Mouse (Mus musculus): ENCODE measurements at regions not wholly inside any gene's neighbourhood (a gene's known extent, or its start where the extent isn't known, plus 50 kb on each side); places are given as distances from the start of the nearest gene placed in this dataset.

DNA sequence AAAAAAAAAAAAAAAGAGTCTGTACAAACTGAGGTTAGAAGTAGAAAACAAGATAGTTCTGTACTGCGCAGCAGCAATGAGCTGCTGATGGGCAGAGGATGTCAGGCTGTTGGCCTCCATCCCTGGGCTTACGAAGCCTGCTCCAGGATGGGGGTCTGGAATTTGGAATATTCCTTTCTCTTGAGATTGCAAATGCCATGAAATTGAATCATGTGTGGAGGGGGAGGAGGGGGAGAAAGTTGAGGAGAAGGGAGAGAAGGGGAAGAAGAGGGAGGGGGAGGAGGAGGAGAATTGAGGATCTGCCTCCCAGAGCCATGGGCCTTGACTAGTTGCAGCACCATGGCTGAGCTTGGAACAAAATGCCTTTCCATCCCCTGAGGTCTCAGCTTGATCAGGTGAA, 87.6 kb upstream of the 2610301B20Rik start:
- no peak for DNase-seq

DNA sequence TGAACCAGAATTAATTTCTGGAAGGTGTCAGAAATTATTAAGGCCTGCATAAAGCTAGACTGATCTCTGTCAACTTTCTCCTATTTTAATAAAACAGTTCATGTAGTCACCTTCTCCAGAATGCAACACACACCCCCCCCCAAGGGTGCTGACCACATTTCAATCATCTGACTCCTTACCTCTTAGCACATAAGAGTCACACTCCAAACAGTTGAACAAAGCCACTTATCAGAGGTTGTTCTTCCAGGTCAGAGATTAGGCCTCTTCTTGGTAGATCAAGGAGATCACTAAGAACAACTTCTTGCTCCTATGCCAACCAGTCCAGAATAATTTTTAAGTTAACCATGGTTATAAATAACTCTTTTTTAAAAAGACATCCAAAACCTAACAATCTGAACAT, 86.0 kb upstream of the 2610301B20Rik start:
- DNase-seq = no peak

DNA sequence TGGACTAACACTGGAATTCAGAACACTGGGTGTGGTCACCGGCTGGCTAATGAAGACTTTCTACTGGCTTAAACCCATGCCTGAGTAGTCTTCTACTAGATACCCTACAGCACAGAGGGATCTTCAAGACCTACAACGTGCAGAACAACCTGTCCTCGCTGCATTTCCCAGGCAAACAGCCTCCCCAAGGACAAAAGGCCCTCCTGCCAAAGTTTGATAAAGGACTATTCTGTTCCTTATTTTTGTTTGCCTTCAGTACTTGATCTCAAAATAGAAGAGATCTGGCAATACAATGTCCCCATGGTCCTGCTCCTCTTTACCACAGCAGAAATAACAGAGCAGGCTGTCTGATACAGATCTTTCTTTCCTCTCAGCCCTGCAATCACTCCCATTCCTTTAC, 85.2 kb upstream of the 2610301B20Rik start:
- DNase-seq = no peak

DNA sequence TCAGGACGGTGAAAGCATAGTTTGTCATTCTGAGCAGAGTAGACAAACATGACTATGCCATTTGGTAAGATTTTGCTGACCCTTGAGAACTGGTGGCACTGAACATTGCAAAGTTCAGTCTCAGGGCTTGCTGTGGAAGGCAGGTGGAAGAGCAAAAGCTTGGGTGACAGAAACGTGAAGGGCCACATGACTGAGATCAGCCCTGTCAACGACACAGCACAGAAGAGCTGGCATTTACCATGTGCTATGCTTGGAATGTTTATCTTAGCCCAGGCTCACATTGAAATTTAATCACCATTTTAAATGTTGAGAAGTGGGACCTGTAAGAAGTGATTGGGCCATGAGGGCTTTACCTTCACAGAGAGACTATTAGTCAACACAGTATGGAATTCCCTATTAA, 81.7 kb upstream of the 2610301B20Rik start:
- DNase-seq = no peak

DNA sequence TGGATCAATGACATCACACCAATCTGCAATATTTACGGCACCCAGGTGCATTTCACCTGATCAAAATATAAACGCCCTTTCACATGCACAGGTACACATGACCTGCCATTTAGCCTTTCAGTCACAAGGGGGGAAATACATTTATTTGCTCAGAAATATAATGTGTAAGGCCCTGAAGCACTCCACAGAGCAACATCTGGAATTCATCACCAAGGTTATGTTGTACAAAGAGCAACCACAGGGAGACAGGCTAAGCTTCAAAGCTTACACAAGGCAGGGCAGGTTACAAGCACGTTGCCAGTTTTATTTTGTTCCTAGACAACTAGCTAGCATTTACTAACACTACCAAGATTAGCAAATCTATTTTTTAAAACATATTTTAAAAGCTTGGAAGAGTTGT, 79.8 kb upstream of the 2610301B20Rik start:
- DNase-seq = no peak

DNA sequence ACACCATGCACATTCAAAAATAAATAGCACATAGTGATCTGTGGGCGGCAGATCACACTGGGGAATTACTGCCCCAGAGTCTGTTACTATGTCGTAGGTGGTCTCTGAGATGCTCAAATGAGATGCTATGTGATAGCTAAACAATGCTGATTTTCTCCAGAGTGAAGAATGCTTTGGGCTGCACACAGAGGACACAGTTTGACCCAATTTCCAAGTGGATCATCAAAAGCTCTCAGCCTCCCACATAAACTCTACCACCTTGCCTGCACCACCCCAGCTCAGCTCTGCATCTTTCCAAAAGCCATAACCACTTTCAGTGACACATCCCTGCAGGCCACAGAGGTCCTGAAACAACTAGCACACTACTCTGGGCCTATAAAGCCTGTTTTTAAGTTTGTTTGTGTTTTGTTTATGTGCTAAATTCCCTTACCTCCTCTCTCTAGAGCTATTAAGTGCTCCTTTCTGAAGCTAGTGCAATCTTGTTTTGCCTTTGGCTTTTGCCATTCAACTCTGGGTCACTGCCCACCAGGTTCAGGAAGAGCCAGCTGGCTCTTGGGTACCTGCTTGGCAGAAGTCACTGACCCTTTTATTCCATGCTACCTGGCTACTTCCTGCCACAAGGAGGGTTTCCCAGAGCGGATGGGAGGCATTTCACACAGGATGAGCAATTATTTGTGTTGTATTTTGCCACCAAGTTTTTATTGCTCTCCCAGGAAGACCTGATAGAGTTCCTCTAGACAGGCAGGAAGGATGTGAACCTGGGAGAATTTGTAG, 73.3 kb upstream of the 2610301B20Rik start:
- DNase-seq = no peak

DNA sequence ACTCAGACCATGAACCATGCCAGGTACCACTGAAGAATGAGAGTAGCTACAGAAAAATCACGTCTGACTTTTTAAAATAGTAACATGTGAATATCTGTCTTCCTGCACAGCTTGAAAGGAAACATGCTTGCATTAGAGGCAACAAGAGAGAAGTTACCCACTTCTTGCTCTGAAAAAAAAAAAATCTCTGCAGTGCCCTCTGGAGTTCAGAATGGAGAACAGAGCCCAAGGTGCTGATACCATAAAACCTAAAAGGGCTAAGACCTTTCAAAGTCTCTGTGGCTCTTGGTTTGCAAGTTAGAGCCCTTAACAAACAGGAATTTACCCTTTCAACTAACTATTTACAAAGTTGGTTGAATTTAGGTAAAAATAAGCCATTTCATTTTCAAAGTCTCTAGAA, 69.6 kb upstream of the 2610301B20Rik start:
- no peak for DNase-seq

DNA sequence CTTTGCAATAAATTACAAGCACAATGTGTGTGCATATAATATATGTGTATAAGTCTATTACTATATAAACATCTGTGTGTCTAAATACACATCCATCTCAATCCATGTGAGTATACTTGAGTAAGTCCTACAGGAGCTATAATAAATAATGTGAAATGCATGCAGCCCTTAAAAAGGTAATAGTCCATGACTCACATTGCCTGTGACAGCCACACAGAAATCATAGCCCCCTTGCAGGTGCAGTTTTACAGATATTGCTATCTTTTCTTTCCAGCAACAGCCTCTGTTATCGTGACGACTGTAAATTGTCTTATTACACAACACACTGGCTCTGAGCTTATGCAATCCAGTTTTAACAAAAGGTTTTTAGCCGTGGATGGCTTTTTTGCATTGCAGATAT, 67.0 kb upstream of the 2610301B20Rik start:
- DNase-seq = no peak

DNA sequence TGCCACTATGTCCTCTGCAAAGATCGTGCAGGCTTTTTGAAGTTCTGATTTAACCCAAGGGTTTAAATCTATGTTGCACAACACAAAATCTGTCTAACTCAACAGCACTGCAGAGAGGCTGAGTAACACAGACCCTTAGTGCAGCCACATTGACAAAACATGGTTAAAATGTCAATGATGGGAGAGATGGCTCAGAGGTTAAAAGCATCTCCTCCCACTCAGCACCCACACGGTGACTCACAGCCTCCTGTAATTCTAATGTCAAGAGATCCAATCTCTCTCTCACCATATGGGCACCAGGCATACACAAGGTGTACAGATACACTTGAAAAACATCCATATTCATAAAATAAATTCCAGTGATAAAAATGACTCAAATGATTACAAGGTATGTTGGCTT, 61.4 kb upstream of the 2610301B20Rik start:
- DNase-seq = peak; percentile 61
